ENCODE assay signal across 8 mouse cellular contexts in the genomic region with DNA sequence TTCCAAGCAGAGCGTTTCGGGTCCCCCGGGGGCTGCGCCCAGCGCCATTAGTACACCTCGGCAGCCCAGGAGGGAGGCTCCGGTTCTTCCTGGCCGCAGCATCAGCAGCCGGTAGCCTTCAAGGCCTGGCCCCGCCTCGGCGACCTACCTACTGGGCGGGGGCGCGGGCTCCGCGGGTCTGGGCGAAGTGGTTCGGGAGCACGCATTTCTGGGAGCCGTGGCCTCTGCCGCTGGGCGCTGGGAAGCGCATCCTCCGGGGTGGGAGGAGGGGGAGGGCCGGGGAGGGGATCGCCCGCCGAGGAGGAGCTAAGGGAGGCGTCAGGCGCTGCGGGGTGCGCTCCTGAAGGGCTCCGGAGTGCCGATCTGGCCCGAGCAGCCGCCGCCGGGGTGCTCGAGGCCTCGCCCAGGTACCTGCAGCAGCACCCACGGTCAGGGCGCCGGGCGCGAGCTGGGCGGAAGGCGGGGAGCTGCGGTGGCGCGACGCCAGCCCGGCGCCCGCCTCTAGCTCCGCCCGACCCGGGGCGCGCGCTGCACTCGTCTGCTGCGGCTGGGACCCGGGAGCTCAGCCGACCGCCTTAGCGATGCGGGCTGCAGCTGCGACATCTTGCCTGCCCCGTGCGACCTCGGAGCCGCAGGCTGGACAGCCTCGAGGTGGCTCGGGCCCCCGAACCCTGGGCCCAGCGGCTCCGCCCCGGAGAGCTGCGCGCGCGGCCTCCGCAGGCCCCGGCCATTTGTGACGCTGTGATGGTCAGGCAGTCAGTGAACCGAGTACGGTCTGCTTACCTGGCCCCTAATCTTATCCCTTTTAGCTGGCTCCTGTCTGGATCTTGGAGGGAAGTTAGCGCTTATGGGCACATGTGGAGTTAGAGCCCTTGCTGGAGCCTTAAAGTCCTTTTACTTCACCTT. TPM values are rescaled to one million over a fixed set of nuclear protein-coding genes. Genes with fewer than 3 reads are reported as not detected.
DNase-seq lines count a peak whose midpoint lies in the region; ATAC-seq and TF ChIP-seq lines count a peak whose summit lies in the region.

A gene (minus strand): TSS at position 646 of the 906 bp plus-strand sequence.

- in situ Hi-C loops in Patski (cut with MboI; ENCODE audit: low pct_unique_long_range_greater_than_20kb), result loop anchor here (10.0 to 25.0 kb wide), 5 partner anchors 188 to 1441 kb away; a partner anchor contains a TSS

- no peaks in the 10 kb centered on the region for H3K9me3 ChIP-seq in hindbrain, embryonic 12.5 days (replicated peaks)

- 0 out of 2 replicates have a peak, but pooled peaks cover 2% of the 10 kb centered on the region for H3K4me1 ChIP-seq in hindbrain, embryonic 12.5 days

- no peak for TF ChIP-seq CTCF in Patski (IDR thresholded peaks at IDR 0.05)

- H3K36me3 ChIP-seq in hindbrain, embryonic 12.5 days, result no peaks in the 10 kb centered on the region

- H3K4me3 ChIP-seq in hindbrain, embryonic 12.5 days, result peak within 1 kb of the TSS; percentile 70

- H3K4me2 ChIP-seq in hindbrain, embryonic 12.5 days (replicated peaks), result peak within 1 kb of the TSS; percentile 52

- CTCF ChIA-PET in Patski (lab: Charles Lee), result interaction anchor here (0.7 to 1.5 kb wide), 6 partner anchors 10 to 142 kb away, joined by 3 to 4 read pairs (median 3); no protein-coding TSS in a partner anchor

- no peaks in the 10 kb centered on the region for H3K27me3 ChIP-seq in Patski
- H3K27me3 ChIP-seq in hindbrain, embryonic 12.5 days, result no peaks in the 10 kb centered on the region

- no peak for DNase-seq in Patski (ENCODE audit: low read depth, low spot score)
- peak; percentile 93 for DNase-seq in cerebellum, adult 9-11 months
- peak; percentile 63 to 77 for DNase-seq in frontal cortex, postnatal 10 days (ENCODE audit: low spot score in 2 of 2)
- peak; percentile 63 for DNase-seq in left cerebral cortex, adult 11 months (ENCODE audit: low spot score)
- DNase-seq in lung, postnatal 36 days, result peak; percentile 85
- peak; percentile 81 for DNase-seq in retina, embryonic 14.5 days (ENCODE audit: low spot score)
- DNase-seq in thymus, postnatal 36 days, result peak; percentile 75 to 82

- H3K9ac ChIP-seq in hindbrain, embryonic 12.5 days, result peak within 1 kb of the TSS; percentile 77

- POLR2A ChIA-PET in Patski (lab: Charles Lee), result interaction anchor here (0.5 to 0.8 kb wide), 2 partner anchors 80 to 497 kb away, joined by 3 read pairs; no protein-coding TSS in a partner anchor

- peak within 1 kb of the TSS; percentile 94 for H3K27ac ChIP-seq in hindbrain, embryonic 12.5 days

- peak; percentile 94 for ATAC-seq in Patski
- ATAC-seq in hindbrain, embryonic 12.5 days (ENCODE audit: low FRiP score), result peak; percentile 95

- WGBS in hindbrain, embryonic 12.5 days, result under 1% methylated on average over 70 of the region's 89 CpGs

RNA-seq across cellular contexts. Expression of the gene that starts here (rescaled TPM):
- polyA plus RNA-seq in Patski (2021), result 24.3 TPM
- polyA plus RNA-seq in hindbrain, embryonic 12.5 days (2016; fragmentation: Nextera tagmentation; extraction: Ambion mirVana), result 8.6 and 11.3 TPM in 2 replicates
